Comparison of ENCODE assay signal across 8 mouse cellular contexts in the genomic region with DNA sequence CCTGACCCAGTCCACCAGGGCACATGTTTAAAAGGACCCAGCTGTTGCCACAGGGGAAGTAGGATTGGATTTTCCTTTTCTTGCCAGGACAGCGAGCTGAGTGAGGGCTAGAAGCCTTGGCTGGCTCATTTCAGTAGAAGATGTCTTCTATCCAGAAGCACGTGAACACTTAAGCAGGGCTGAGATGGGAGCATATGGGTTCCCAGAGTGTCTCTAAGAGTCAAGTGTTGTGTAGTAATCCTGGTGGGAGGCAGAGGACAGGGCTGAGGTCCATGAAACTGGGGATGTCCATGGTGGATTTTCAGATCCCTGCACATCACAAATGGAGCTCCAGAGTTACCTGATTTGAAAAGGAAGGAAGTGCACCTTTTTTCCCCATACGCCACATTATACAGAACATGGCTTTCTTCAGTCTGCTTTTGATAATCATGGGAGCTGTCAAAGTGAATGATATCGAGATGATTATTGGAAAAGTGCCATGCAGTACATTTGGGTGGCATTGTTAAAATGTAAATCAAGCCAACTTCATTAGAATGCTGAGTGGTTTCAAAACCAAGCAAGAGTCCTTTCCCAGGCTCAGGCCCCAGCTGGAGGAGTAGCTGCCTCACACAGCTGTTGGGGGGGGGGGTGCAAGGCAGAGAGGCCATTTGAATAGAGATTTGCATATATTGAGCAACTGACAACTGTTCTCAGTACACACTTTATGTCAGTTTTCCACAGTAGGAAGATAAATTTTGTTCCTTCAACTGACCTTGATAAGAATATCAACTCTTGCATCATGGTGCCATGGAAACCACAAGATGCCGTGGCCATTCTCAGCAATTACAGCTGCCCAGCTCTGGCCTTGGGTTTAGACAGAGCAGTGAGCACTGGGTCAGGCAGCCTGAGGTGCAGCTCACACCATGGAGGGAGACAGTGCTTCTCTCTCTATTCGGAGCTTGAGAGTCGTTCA.
A peak's percentile ranks its signal among the peaks of the same experiment; 100 is the strongest.
DNase-seq lines count a peak whose midpoint lies in the region.
"Had no signal": no experiment of that assay in that cellular context is flagged by ENCODE, and none has a peak within 500 bp of the region (broad histone marks: within the 10 kb centered on the region; RNA-seq: fewer than 3 reads in every experiment).

No protein-coding gene starts in this region.

- peak; percentile 19 to 60 for DNase-seq in layer of hippocampus, adult 18-20 months (ENCODE audit: low spot score in 2 of 2)
- no peak for DNase-seq in layer of hippocampus, adult 9-10 months (ENCODE audit: low spot score)
- DNase-seq in adrenal gland, adult 2 months: peak; percentile 68
- DNase-seq in adrenal gland, postnatal 25 days: peak; percentile 31
- DNase-seq in layer of hippocampus, postnatal 10 days (ENCODE audit: low spot score in 2 of 2): peak; percentile 11 to 17
- DNase-seq in gastrocnemius, postnatal 10 days: no peak
- DNase-seq in urinary bladder, adult 2 months (ENCODE audit: low spot score): no peak
- DNase-seq: cerebellum, postnatal 36 days had no signal

Comparison
In these comparisons a context has a peak if more than half of its experiments do, and no peak if none do; other contexts are left out.
1. DNase-seq: peak in layer of hippocampus, adult 18-20 months (2 of 2), adrenal gland, adult 2 months (single experiment), adrenal gland, postnatal 25 days (single experiment) and layer of hippocampus, postnatal 10 days (2 of 2); none in layer of hippocampus, adult 9-10 months (single experiment), gastrocnemius, postnatal 10 days (single experiment) and urinary bladder, adult 2 months (single experiment).